Mouse (Mus musculus): ENCODE measurements around the gene Ctdspl. TPM values are rescaled to one million over a fixed set of nuclear protein-coding genes. Genes with fewer than 3 reads are reported as not detected.
A peak's percentile ranks its signal among the peaks of the same experiment; 100 is the strongest.

Ctdspl gene
- total RNA-seq, 4 experiments from 2014 or later: 2.0 to 4.7 (median 3.1) TPM

GRCm38 (mm10) chr9:119092473-119093418 is 166.5 kb downstream of the Ctdspl start:
- peak; percentile 21 to 56 for DNase-seq (ENCODE audit: low spot score in 2 of 2)

Small RNA genes within 50 kb of the gene (microRNA-seq; reads per million reads assigned to microRNA genes)
- 7.5 reads per million for gene Mir26a-1

Other genes starting within 250 kb of the Ctdspl start
- gene Vill, start 126.3 kb downstream of the Ctdspl start, total RNA-seq (2022): under 1 TPM; 0.22 to 0.54 (median 0.37) TPM
- gene Plcd1, start 167.0 kb downstream of the Ctdspl start, total RNA-seq (2022): 1 to 10 TPM; 4.2 to 7.8 (median 6.3) TPM
- gene Dlec1, start 176.0 kb downstream of the Ctdspl start, total RNA-seq (2022): not detected
- 1 to 10 TPM in 1 of 4 experiments, under 1 TPM in 3; 0.72 to 1.3 (median 0.81) TPM for gene Acaa1b, start 230.6 kb downstream of the Ctdspl start, total RNA-seq (2022)
- not detected for gene Gm47289, start 232.7 kb downstream of the Ctdspl start, total RNA-seq (2022)